Mouse (Mus musculus) lung, embryonic 15.5 days (tissue): ENCODE data around the gene Rnf212b. TPM values are rescaled to one million over a fixed set of nuclear protein-coding genes. Genes with fewer than 3 reads are reported as not detected.

Experiments
- ATAC-seq: fragments of 200-750 bp; cut with Nextera tagmentation; 2 replicates; pipeline ENCODE4 v1.8.0; 2017; ENCODE audit warnings: moderate number of reproducible peaks, borderline replicate concordance; ENCODE audit not compliant: low FRiP score, low TSS enrichment; ENCODE audit errors: extremely low read depth
- H3K27ac ChIP-seq: fragments of 300-500 bp; sonication (generic); 2 replicates; pipeline ENCODE4 v1.5.1; 2015; ENCODE audit warnings: moderate library complexity, mild to moderate bottlenecking, inconsistent platforms
- H3K27me3 ChIP-seq: fragments of 300-500 bp; sonication (generic); 2 replicates; pipeline ENCODE4 v1.6.1; 2015; ENCODE audit warnings: inconsistent platforms
- H3K36me3 ChIP-seq: fragments of 300-500 bp; sonication (generic); 2 replicates; pipeline ENCODE4 v1.6.1; 2015; ENCODE audit warnings: inconsistent platforms
- H3K4me1 ChIP-seq: fragments of 300-500 bp; sonication (generic); 2 replicates; pipeline ENCODE4 v1.6.1; 2015; ENCODE audit warnings: inconsistent platforms
- H3K4me2 ChIP-seq: fragments of 300-500 bp; sonication (generic); 2 replicates; pipeline ENCODE4 v1.6.1; 2015; ENCODE audit warnings: inconsistent platforms, mild to moderate bottlenecking, moderate library complexity
- H3K4me3 ChIP-seq: fragments of 300-500 bp; sonication (generic); 2 replicates; pipeline ENCODE4 v1.5.1; 2015; ENCODE audit warnings: mild to moderate bottlenecking, inconsistent platforms
- H3K9ac ChIP-seq: fragments of 300-500 bp; sonication (generic); 2 replicates; pipeline ENCODE4 v1.6.1; 2015; ENCODE audit warnings: inconsistent platforms
- H3K9me3 ChIP-seq: fragments of 300-500 bp; sonication (generic); 2 replicates; pipeline ENCODE4 v1.6.1; 2016; ENCODE audit warnings: inconsistent platforms
- WGBS: fragments of 180-500 bp; shearing (Covaris S2); methylation state at CpG from one replicate; pipeline ENCODE4 v1.1.7; 2015; 5-methylcytosine and 5-hydroxymethylcytosine counted together
- polyA plus RNA-seq: library from polyadenylated mRNA; unstranded; fragments of >200 nt; fragmentation: Nextera tagmentation; extraction: Ambion mirVana; gene quantifications from 2 replicates; pipeline ENCODE4 v1.2.1, GENCODE M21; 2015

Rnf212b gene
- polyA plus RNA-seq, 1 experiment from 2014 or later = not detected

- 0% methylated on average over 51 of the region's 61 CpGs for WGBS
- Histone ChIP-seq H3K4me2 (peak within 1 kb of the TSS; percentile 100), H3K4me3 (peak within 1 kb of the TSS; percentile 52), H3K9me3 (no peaks in the 10 kb centered on the region), H3K36me3 (no peaks in the 10 kb centered on the region), H3K27me3 (peaks cover 7% of the 10 kb centered on the region; the same call in 1 of the 2 replicates), H3K4me1 (peaks cover 16% of the 10 kb centered on the region), H3K9ac (peak within 1 kb of the TSS; percentile 46), H3K27ac (peak within 1 kb of the TSS; percentile 77)
- peak; percentile 75 for ATAC-seq
These were observed 63.2 kb downstream of the Rnf212b start, which contains the start of gene Ppp1r3e for GRCm38 (mm10) chr14:54877048-54877715. TSS of gene Ppp1r3e (minus strand) at chr14:54877550.

DNA sequence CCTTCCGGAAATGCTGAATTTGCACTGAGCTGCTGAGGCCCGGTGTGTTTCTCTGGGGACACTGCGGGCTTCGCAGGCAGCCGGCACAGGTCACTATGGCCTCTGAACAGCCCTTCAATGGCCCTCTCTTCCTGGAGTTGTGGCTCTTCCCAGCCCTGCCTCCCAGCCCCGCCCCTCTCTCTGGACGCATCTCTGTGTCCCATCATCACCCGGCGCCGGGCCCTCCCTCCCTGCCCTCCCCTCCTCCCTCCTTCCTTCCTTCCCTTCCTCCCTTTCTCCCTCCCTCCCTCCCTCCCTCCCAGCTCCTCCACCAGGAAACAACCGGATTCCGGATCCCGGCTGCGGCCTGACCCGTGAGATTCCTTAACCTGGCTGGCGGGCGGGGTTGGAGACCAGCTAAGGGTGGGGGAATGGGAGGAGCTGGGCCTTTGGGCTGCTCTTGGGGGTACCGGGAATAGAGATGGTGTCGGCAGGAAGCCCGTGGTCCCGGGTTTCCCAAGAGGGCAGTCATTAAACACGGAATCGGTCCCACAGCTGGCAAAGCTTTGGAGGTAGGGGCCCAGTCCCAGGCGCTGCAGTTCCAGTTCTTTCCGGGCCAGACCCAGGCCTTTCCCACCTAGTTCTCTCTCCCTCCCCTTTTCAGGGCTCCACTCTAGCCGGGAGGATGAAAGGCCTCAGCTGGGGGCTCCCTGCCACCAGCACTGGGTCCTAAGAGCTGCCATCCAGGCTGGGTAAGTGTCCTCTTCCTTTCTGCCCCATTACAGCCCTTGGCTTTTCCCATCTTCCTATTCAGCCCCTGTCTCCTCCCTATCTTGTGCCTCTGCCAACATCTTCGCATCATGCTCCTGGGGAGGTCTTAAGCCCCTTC lies 69.4 kb downstream of the Rnf212b start, which contains the start of the genes Bcl2l2 and Gm20521:
Gene Bcl2l2 (plus strand): TSS at position 224 of the 868 bp plus-strand sequence.
Gene Gm20521 (plus strand): TSS at position 288 of the 868 bp plus-strand sequence.
- H3K4me2 ChIP-seq = peak within 1 kb of the TSS; percentile 64
- peak within 1 kb of the TSS; percentile 71 for H3K4me3 ChIP-seq
- peaks cover 6% of the 10 kb centered on the region; the same call in 1 of the 2 replicates for H3K27me3 ChIP-seq
- H3K27ac ChIP-seq = peak within 1 kb of the TSS; percentile 98
- no peaks in the 10 kb centered on the region for H3K9me3 ChIP-seq
- ATAC-seq = peak; percentile 90
- peak within 1 kb of the TSS; percentile 84 for H3K9ac ChIP-seq
- WGBS = under 1% methylated on average over 27 of the region's 27 CpGs
- H3K4me1 ChIP-seq = peaks cover 18% of the 10 kb centered on the region
- peaks cover 11% of the 10 kb centered on the region for H3K36me3 ChIP-seq

DNA sequence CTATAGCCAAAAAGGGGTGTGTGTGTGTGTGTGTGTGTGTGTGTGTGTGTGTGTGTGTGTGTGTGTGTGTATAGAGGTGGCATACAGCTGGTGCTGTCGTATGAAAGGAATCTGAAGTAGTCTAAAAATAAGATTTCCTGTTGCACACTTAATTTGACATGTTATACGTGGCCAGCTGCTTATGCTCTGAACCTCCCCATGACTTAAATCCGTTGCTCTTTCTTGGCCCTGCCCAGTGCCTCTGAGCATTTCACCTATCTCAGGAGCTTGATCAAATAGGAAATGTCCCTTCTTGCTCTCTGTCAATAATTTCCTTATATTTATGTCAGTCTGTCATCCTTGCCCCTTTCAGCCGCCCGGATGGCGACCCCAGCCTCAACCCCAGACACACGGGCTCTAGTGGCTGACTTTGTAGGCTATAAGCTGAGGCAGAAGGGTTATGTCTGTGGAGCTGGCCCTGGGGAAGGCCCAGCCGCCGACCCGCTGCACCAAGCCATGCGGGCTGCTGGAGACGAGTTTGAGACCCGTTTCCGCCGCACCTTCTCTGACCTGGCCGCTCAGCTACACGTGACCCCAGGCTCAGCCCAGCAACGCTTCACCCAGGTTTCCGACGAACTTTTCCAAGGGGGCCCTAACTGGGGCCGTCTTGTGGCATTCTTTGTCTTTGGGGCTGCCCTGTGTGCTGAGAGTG lies 70.2 kb downstream of the Rnf212b start:
- ATAC-seq = no peak; the same call in 1 of the 2 replicates
- peak overlapping the region; percentile 64 for H3K4me2 ChIP-seq
- no peaks in the 10 kb centered on the region for H3K9me3 ChIP-seq

DNA sequence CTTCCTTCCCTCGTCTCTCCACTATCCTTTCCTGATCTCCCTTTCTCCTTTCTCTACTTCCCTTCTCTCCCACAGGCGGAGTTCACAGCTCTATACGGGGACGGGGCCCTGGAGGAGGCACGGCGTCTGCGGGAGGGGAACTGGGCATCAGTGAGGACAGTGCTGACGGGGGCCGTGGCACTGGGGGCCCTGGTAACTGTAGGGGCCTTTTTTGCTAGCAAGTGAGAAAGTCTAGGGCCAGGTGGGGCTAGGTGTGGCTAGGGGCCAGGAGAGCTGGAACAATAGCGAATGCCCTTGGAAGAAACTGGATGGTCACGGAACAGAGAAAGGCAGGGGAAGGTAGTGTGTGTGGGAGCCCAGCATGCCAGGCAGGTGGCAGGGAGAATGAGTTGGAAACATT lies 71.4 kb downstream of the Rnf212b start:
- H3K4me1 ChIP-seq = peaks cover 18% of the 10 kb centered on the region
- H3K27ac ChIP-seq = no peak overlapping the region
- 79% methylated on average over 11 of the region's 11 CpGs for WGBS
- no peak for ATAC-seq
- H3K27me3 ChIP-seq = no peaks in the 10 kb centered on the region
- no peak overlapping the region for H3K4me3 ChIP-seq
- H3K9me3 ChIP-seq = no peaks in the 10 kb centered on the region
- H3K9ac ChIP-seq = no peak overlapping the region
- H3K4me2 ChIP-seq = peak overlapping the region; percentile 64
- H3K36me3 ChIP-seq = peaks cover 11% of the 10 kb centered on the region

More for the DNA sequence above, 70.2 kb downstream of the Rnf212b start:
- H3K4me1 ChIP-seq = peaks cover 18% of the 10 kb centered on the region
- 13% methylated on average over 21 of the region's 21 CpGs for WGBS
- H3K27ac ChIP-seq = peak overlapping the region; percentile 98
- H3K9ac ChIP-seq = peak overlapping the region; percentile 84
- H3K27me3 ChIP-seq = no peaks in the 10 kb centered on the region
- peak overlapping the region; percentile 71 for H3K4me3 ChIP-seq
- peaks cover 11% of the 10 kb centered on the region for H3K36me3 ChIP-seq

GRCm38 (mm10) chr14:54892200-54892599 lies 78.3 kb downstream of the Rnf212b start, which contains the start of gene Pabpn1:
TSS of gene Pabpn1 (plus strand) at chr14:54892500.
- H3K4me3 ChIP-seq = peak within 1 kb of the TSS; percentile 97
- peaks cover 18% of the 10 kb centered on the region for H3K36me3 ChIP-seq
- H3K27me3 ChIP-seq = no peaks in the 10 kb centered on the region
- 0 out of 2 replicates have a peak within 1 kb of the TSS, but pooled peaks have one; percentile 24 for H3K9ac ChIP-seq
- H3K27ac ChIP-seq = peak within 1 kb of the TSS; percentile 74
- no peaks in the 10 kb centered on the region for H3K9me3 ChIP-seq
- peak within 1 kb of the TSS; percentile 48 for H3K4me2 ChIP-seq
- peaks cover 12% of the 10 kb centered on the region for H3K4me1 ChIP-seq
- ATAC-seq = no peak
- 90% methylated on average over 3 of the region's 3 CpGs for WGBS

GRCm38 (mm10) chr14:54893651-54894181 lies 79.8 kb downstream of the Rnf212b start:
- Histone ChIP-seq H3K9ac (peak overlapping the region; percentile 97), H3K36me3 (peaks cover 33% of the 10 kb centered on the region), H3K9me3 (no peaks in the 10 kb centered on the region), H3K27me3 (no peaks in the 10 kb centered on the region), H3K4me2 (peak overlapping the region; percentile 48), H3K4me1 (peaks cover 12% of the 10 kb centered on the region), H3K4me3 (peak overlapping the region; percentile 97), H3K27ac (peak overlapping the region; percentile 95)
- peak; percentile 99 for ATAC-seq
- WGBS = under 1% methylated on average over 38 of the region's 38 CpGs

- peaks cover 12% of the 10 kb centered on the region for H3K4me1 ChIP-seq
- H3K27me3 ChIP-seq = no peaks in the 10 kb centered on the region
- peaks cover 40% of the 10 kb centered on the region for H3K36me3 ChIP-seq
- ATAC-seq = peak; percentile 73
- peak overlapping the region; percentile 97 for H3K4me3 ChIP-seq
- peak overlapping the region; percentile 95 for H3K27ac ChIP-seq
- H3K9me3 ChIP-seq = no peaks in the 10 kb centered on the region
- peak overlapping the region; percentile 61 for H3K4me2 ChIP-seq
- under 1% methylated on average over 41 of the region's 54 CpGs for WGBS
- peak overlapping the region; percentile 97 for H3K9ac ChIP-seq
These were observed 80.6 kb downstream of the Rnf212b start for GRCm38 (mm10) chr14:54894296-54895151.

DNA sequence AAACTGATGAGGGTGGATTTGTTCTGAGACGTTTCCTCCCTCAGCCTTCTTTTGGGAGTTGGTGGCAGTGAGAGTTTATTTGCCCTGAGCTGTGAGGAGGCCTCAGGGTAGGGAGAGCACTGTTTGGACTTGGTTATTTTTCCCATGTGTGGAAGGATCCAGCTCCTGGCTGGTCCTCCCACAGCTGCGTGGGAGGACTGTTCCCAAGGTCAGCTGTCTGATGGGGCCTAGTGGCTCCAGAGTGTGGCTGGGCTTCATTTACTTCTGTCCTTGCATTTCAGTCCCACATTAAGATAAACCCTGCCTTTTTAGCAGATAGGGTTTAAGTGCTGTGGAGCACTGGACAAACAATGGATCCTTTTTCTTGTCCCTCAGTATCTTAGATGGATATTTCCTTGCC lies 83.5 kb downstream of the Rnf212b start:
- H3K4me1 ChIP-seq = peaks cover 14% of the 10 kb centered on the region
- WGBS = 47% methylated on average over 2 of the region's 2 CpGs
- no peak overlapping the region for H3K4me3 ChIP-seq
- ATAC-seq = no peak
- H3K9me3 ChIP-seq = no peaks in the 10 kb centered on the region
- H3K27me3 ChIP-seq = no peaks in the 10 kb centered on the region
- peaks cover 40% of the 10 kb centered on the region for H3K36me3 ChIP-seq
- H3K9ac ChIP-seq = no peak overlapping the region
- no peak overlapping the region for H3K27ac ChIP-seq
- H3K4me2 ChIP-seq = no peak overlapping the region

DNA sequence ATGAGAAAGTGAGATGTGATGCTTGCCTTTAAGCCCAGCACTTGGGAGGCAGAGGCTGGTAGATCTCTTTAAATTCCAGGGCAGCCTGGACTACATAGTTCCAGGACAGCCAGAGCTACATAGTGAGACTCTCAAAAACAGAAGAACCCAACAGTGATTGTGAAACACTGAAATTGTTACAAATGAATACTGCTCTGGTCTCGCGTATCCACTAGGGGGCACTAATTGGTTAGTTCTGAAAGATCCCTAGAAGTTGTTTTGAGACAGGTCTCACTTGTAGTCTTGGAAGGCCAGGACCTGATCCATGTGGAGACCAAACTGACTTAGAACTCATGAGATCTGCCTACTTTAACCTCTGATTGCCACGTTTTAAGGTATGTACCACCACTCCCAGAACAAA lies 86.4 kb downstream of the Rnf212b start:
- Histone ChIP-seq H3K36me3 (peaks cover 40% of the 10 kb centered on the region), H3K4me1 (peaks cover 7% of the 10 kb centered on the region), H3K4me2 (no peak overlapping the region), H3K9me3 (no peaks in the 10 kb centered on the region), H3K27me3 (no peaks in the 10 kb centered on the region), H3K4me3 (no peak overlapping the region), H3K27ac (no peak overlapping the region), H3K9ac (no peak overlapping the region)
- ATAC-seq = peak; percentile 41; the same call in 1 of the 2 replicates
- WGBS = 1% methylated on average over 3 of the region's 3 CpGs

DNA sequence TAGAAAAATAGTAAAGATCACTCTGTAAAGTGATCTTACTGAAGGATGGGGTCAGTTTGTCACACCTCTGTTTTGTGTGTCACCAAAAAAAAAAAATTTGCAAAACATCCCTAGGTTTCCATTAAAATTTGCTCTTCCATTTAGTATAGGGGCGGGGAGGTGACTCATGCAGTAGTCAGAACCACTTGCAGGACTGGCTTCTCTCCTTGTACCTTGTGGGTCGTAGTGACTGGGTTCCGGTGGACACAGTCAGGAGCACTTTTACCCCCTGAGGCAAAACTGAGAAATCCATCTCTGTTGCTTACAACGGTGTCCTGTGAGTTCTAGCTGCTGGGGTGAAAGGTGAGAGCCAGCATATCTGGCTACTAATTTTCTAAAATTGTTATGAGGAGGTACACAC lies 89.7 kb downstream of the Rnf212b start:
- Histone ChIP-seq H3K36me3 (peaks cover 27% of the 10 kb centered on the region), H3K4me1 (0 out of 2 replicates have a peak, but pooled peaks cover 3% of the 10 kb centered on the region), H3K4me2 (no peak overlapping the region), H3K27ac (no peak overlapping the region), H3K9ac (no peak overlapping the region), H3K27me3 (no peaks in the 10 kb centered on the region), H3K9me3 (no peaks in the 10 kb centered on the region), H3K4me3 (no peak overlapping the region)
- no peak for ATAC-seq
- WGBS = 89% methylated on average over 4 of the region's 4 CpGs
